8 mouse cellular contexts compared by ENCODE assay signal in genomic region chrX:107477066-107477465, GRCm38 (mm10).
DNase-seq lines count a peak whose midpoint lies in the region; ATAC-seq lines count a peak whose summit lies in the region.

No protein-coding gene starts in this region.

- no peak for ATAC-seq in kidney, embryonic 14.5 days (ENCODE audit: low FRiP score, low TSS enrichment)
- no peak for ATAC-seq in megakaryocyte-erythroid progenitor cell, adult 5-6 weeks (replicated peaks; ENCODE audit: low FRiP score, low TSS enrichment, poor library complexity, severe bottlenecking)

- 19% methylated on average over 5 of the region's 5 CpGs for WGBS in kidney, embryonic 14.5 days
- 18% methylated on average over 5 of the region's 5 CpGs for WGBS in limb, embryonic 10.5 days

- DNase-seq in kidney, adult 18-20 months: peak; percentile 9
- DNase-seq in MEL-GATA-1-ER (ENCODE audit: extremely low read depth, low read depth): peak; percentile 33
- peak; percentile 12 for DNase-seq in c-Kit-positive CD71-negative TER-119-negative erythroid progenitor cells, embryonic 14.5 days (ENCODE audit: low read depth)
- peak; percentile 17 for DNase-seq in gastrocnemius, postnatal 14 days
- DNase-seq in limb, embryonic 10.5 days (ENCODE audit: low spot score): peak; percentile 59
- peak; percentile 17 for DNase-seq in retina, postnatal 7 days (ENCODE audit: low read depth, low spot score)

- no peaks in the 10 kb centered on the region for H3K4me1 ChIP-seq in kidney, embryonic 14.5 days (ENCODE audit: control insufficient read depth, insufficient read depth, low read length)
- H3K4me1 ChIP-seq in limb, embryonic 10.5 days: no peaks in the 10 kb centered on the region

- H3K27ac ChIP-seq in kidney, embryonic 14.5 days (ENCODE audit: low read depth, low read length): no peak overlapping the region
- no peak overlapping the region for H3K27ac ChIP-seq in limb, embryonic 10.5 days

- H3K27me3 ChIP-seq in kidney, embryonic 14.5 days (ENCODE audit: control insufficient read depth, insufficient read depth, low read length): no peaks in the 10 kb centered on the region
- H3K27me3 ChIP-seq in limb, embryonic 10.5 days (ENCODE audit: low read depth, poor library complexity, severe bottlenecking): no peaks in the 10 kb centered on the region

- H3K4me2 ChIP-seq in kidney, embryonic 14.5 days (replicated peaks; ENCODE audit: low read depth, low read length): no peak overlapping the region

- H3K4me3 ChIP-seq in kidney, embryonic 14.5 days (ENCODE audit: low read length): no peak overlapping the region
- H3K4me3 ChIP-seq in limb, embryonic 10.5 days: no peak overlapping the region

- H3K36me3 ChIP-seq in kidney, embryonic 14.5 days (ENCODE audit: control insufficient read depth, insufficient read depth, low read length): no peaks in the 10 kb centered on the region
- H3K36me3 ChIP-seq in limb, embryonic 10.5 days: no peaks in the 10 kb centered on the region

- intact Hi-C loops in gastrocnemius, postnatal 14 days (cut with DNase I; ENCODE audit: low total_unique reads): loop anchor here (10.0 kb wide), 1 partner anchor 682 kb away; no protein-coding TSS in a partner anchor

- no peak overlapping the region for H3K9ac ChIP-seq in kidney, embryonic 14.5 days (ENCODE audit: low read depth, low read length)

- no peaks in the 10 kb centered on the region for H3K9me3 ChIP-seq in kidney, embryonic 14.5 days (ENCODE audit: control insufficient read depth, low read length)
- H3K9me3 ChIP-seq in limb, embryonic 10.5 days (replicated peaks): no peaks in the 10 kb centered on the region

Comparison
In these comparisons a context has a peak if more than half of its experiments do, and no peak if none do; other contexts are left out.
1. DNase-seq: peak in every context shown above with its lines; median percentile 59 in limb, embryonic 10.5 days; 33 in MEL-GATA-1-ER; 17 in gastrocnemius, postnatal 14 days; 17 in retina, postnatal 7 days; 12 in c-Kit-positive CD71-negative TER-119-negative erythroid progenitor cells, embryonic 14.5 days; 9 in kidney, adult 18-20 months.